Mouse (Mus musculus) heart, adult 2 months (tissue): ENCODE measurements at regions not wholly inside any gene's neighbourhood (a gene's known extent, or its start where the extent isn't known, plus 50 kb on each side); places are given as distances from the start of the nearest gene placed in this dataset.

Experiments used
- CTCF ChIP-seq: fragments of 200-600 bp; IDR thresholded peaks from 2 replicates; pipeline ENCODE4 v1.8.1; 2022; ENCODE audit warnings: antibody characterized with exemption, mild to moderate bottlenecking, moderate library complexity
- EP300 ChIP-seq: fragments of 200-500 bp; IDR thresholded peaks from 2 replicates; pipeline ENCODE4 v1.6.1; 2011; ENCODE audit warnings: low read depth, low read length, control low read depth; ENCODE audit not compliant: insufficient read depth

GRCm38 (mm10) chr1:153969401-153969800, 69.4 kb upstream of the Teddm2 start:
- TF ChIP-seq CTCF (no peak), EP300 (no peak)
